Mouse (Mus musculus) bone marrow macrophage, adult 2 months (primary cell): ENCODE results near the gene Cpsf3.

Experiments
- CTCF ChIP-seq: IDR thresholded peaks from 2 replicates; pipeline ENCODE4 v1.5.1; 2012; ENCODE audit warnings: low read depth, mild to moderate bottlenecking, low read length, moderate library complexity
- POLR2A ChIP-seq: IDR thresholded peaks from 2 replicates; pipeline ENCODE4 v1.6.1; 2012; ENCODE audit warnings: mild to moderate bottlenecking, low read depth, low read length, borderline replicate concordance

GRCm38 (mm10) chr12:21324101-21324500, 38.9 kb downstream of the Cpsf3 start:
- TF ChIP-seq POLR2A (no peak), CTCF (no peak)
